Mouse (Mus musculus): ENCODE results near the gene Vmn1r103.
"Not testable (repeated sequence)": the region's sequence is repeated elsewhere in the genome, so short reads cannot be mapped to it uniquely, and the experiment has no call there.

Vmn1r103 gene

DNA sequence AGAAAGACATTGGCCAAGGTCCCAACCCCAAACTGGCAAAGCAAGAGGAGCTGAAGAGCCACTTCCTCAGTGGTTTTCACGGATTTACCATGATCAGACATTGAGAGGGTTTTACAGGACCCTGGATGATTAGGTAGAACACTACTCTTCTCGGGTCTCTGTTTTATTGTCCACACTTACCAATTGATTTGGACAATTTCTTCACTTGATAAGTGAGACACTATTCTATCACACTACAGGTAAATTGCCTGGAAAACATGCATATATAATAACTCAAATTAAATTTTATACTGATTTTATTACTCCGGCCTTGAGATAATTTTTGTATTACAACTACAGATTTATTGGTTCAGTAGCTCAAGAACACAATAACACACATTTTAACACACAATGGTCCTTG, at the start of gene Vmn1r103:
TSS of gene Vmn1r103 (minus strand) at position 101 of the 400 bp plus-strand sequence.
- DNase-seq = not testable (repeated sequence)

DNA sequence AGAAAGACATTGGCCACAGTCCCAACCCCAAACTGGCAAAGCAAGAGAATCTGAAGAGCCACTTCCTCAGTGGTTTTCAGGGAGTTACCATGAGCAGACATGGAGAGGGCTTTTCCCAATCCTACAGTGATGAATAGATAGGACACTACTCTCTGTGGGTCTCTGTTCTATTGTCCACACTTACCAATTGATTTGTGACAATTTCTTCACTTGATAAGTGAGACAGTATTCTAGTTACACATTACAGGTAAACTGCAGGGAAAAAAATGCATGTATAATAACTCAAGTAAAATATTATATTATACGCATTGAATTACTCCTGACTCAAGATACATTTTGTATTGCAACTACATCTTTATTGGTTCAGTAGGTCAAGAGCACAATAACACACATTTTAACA, 35.3 kb upstream of the Vmn1r103 start, which contains the start of gene Gm5726:
TSS of gene Gm5726 (minus strand) at position 101 of the 400 bp plus-strand sequence.
- not testable (repeated sequence) for DNase-seq

DNA sequence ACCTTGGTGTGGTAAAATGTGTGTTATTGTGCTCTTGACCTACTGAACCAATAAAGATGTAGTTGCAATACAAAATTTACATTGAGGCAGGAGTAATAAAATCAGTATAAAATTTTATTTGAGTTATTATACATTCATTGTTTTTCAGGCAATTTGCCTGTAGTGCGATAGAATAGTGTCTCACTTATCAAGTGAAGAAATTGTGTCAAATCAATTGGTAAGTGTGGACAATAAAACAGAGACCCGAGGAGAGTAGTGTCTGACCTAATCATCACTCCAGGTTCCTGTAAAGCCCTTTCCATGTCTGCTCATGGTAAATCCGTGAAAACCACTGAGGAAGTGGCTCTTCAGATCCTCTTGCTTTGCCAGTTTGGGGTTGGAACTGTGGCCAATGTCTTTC, 23.2 kb upstream of the Vmn1r103 start, which contains the start of gene Vmn1r104:
TSS of gene Vmn1r104 (plus strand) at position 301 of the 400 bp plus-strand sequence.
- not testable (repeated sequence) for DNase-seq

DNA sequence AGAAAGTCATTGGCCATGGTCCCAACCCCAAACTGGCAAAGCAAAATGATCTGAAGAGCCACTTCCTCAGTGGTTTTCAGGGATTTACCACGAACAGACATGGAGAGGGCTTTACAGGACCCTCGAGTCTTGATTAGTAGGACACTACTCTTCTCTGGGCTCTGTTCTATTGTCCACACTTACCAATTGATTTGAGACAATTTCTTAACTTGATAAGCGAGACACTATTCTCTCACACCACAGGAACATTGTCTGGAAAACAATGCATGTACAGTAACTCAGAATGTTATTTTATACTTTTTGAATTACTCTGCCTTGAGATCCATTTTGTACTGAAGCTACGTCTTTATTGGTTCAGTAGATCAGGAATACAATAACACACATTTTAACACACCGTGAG, 35.5 kb downstream of the Vmn1r103 start, which contains the start of gene Gm10670:
TSS of gene Gm10670 (minus strand) at position 101 of the 400 bp plus-strand sequence.
- not testable (repeated sequence) for DNase-seq
